Mouse (Mus musculus): ENCODE measurements around the gene Gm20547. TPM values are rescaled to one million over a fixed set of nuclear protein-coding genes. Genes with fewer than 3 reads are reported as not detected.

Gene Gm20547
- not detected for total RNA-seq (2023)

DNA sequence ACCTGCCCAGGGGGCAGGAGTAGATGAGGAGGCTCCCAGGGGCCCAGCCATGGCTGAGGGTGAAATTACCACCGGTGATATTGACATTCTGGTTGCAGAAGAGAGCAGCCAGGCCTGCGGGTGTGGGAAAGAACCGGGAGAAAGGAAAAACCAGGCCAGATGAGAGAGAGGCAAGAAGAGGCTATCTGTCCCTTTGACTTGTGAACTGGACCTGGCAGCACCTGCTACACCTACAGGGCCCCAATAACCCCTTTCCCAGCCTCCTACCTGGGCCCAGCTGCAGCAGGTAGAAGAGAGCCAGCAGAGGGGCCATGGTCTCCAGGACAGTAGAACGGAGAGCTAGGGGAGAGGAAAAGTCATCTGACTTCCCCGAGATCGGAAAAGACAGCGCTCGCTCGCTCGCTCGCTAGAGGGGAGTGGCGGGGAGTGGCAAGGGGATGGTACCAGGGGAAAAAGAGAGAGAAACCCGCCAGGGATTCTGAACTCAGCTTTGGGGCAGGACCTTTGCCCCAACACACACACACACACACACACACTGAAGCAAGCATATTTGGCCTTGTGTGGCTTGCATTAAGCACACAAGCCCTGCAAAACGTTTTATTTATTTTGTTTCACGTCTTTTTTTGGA lies at the start of gene Gm20547:
Gene Gm20547, minus strand, starts transcription at position 360 of the 628 bp plus-strand sequence.

DNA sequence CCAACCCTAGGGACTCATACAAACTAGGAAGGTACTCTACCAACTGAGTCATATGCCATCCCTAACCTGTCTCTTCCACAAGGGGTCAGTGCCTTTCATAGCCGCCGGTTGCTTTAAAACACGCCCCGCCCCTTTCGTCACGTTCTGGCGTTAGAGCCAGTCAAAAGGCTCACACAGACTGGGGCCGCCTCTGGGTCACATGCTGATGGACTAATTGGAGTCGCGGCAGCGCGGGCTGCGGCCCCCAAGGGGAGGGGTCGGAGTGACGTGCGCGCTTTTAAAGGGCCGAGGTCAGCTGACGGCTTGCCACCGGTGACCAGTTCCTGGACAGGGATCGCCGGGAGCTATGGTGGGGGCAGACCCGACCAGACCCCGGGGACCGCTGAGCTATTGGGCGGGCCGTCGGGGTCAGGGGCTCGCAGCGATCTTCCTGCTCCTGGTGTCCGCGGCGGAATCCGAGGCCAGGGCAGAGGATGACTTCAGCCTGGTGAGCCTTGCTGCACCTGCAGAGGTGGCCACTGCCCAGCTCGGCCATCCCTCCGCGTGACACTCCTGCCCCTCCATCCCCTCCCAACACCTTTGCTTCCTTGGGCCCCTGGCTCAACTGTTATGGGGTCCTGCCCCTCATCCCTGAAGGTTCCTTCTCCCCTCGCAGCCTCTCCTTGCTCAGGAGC lies 49.4 kb upstream of the Gm20547 start, which contains the start of gene Neu1:
Gene Neu1, plus strand, starts transcription at position 193 of the 674 bp plus-strand sequence.

DNA sequence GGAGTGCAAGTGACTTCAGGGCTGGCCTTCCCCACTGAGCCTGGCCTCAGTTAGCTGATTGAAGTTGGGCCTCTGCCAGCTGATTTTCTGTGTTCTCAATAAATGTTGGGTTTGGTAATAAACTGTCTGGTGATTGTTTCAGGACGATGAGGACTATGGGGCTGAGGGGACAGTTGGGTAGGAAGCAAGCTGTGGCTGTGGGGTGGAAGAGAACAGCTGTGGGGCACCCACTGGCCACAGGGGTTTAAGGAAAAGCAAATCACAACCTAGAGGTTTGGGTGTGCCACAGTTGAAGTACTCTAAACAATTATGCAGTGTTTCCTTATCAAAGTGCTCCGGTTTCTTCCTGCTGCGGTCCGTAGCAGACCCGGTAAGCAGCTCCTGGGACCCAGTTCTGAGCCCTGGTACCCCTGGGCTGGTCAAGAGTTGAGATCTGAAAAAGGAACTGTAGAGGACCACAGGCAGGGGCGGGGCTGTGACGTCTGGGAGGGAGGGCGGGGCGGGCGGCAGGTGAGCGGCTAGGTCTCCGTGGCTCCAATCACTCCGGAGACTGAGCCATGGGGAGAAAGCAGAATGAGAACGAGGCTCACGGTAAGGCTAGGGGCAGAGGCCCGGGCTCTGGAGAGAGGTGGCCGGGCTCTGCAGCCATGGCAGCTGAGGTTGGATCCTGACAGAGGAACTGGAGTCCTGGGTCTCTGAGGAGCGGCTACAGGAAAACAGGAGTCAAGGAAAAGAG lies 32.3 kb upstream of the Gm20547 start, which contains the start of gene Slc44a4:
Gene Slc44a4, plus strand, starts transcription at position 537 of the 736 bp plus-strand sequence.

DNA sequence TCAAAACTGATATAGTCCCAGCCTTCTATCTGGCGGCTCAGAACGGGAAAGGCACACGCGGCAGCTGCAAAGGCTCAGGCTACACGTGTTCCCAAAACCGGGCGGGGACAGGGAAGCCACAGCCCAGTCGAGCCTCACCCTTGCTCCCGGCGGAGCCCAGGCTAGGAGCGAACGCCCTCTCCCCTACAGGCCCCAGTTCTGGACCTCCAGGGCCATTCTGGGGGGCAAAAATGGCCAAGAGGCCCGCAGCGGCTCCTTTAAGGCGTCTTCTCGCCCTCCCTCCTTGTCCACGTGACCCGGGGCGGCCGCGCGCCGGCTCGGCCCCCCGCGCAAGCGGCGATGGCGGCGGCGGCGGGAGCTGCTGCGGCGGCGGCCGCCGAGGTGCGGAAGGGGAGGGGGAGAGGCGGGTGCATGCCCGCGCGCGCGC lies 16.3 kb upstream of the Gm20547 start, which contains the start of the genes C2 and Ehmt2:
Gene C2, minus strand, starts transcription at position 106 of the 427 bp plus-strand sequence.
Gene Ehmt2, plus strand, starts transcription at position 310 of the 427 bp plus-strand sequence.

DNA sequence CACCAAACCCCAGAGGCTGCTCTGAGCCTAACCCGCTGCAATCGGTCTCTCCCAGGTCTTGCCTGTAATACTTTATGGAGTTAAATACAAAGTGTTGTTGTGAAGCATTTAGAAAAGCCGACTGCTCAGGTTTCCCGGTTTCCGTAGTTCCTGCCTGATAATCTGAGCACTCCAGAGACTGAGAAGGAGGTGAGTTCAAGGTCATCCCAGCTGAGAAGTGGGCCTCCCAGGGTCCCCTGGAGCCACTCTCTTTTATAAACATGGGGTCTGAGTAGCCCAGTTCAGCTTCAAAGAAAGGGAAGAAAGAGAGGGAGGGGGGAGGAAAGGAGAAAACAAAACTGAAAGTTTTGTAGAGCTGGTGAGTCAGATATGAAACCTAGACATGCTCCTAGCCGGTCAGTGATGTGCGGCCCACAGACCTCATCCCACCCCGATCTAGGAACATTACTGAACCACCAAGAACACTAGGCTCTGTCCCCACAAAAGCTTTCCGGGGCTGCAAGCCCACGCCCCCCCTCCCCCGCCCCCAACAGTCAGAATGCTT lies 2.4 kb downstream of the Gm20547 start, which contains the start of gene Zbtb12:
Gene Zbtb12, plus strand, starts transcription at position 148 of the 544 bp plus-strand sequence.

DNA sequence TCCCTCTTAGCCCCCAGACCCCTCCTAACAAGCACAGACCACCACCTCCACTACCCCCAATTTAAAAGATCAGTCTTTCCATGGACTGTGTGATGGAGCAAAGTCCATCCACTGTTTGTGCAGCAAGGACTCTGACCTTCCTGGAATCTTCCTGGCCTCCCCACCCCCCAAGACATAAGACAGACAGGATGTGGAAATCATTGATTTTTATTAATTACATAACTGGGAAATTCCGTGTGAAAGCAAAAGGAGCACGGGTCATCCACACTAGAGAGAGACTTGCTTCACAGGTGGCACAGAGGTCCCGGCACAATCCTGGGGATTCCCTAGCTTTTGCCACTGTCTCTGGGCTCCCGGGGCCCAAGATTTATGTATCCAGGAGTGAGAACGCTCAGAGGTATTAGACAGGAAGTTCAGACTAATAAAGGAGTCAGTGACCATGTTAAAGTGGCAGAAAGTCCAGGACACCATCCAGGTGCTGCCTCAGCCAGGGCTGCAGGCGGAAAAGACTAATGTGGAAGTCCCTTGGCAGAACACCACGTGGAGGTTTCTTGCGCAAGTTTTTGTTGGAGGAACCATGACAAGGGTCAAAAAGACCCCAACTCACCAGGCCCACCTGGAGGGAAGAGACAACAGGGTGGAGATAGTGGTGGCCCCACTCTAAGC lies 19.3 kb downstream of the Gm20547 start, which contains the start of gene Cfb:
Gene Cfb, minus strand, starts transcription at position 103 of the 666 bp plus-strand sequence.

DNA sequence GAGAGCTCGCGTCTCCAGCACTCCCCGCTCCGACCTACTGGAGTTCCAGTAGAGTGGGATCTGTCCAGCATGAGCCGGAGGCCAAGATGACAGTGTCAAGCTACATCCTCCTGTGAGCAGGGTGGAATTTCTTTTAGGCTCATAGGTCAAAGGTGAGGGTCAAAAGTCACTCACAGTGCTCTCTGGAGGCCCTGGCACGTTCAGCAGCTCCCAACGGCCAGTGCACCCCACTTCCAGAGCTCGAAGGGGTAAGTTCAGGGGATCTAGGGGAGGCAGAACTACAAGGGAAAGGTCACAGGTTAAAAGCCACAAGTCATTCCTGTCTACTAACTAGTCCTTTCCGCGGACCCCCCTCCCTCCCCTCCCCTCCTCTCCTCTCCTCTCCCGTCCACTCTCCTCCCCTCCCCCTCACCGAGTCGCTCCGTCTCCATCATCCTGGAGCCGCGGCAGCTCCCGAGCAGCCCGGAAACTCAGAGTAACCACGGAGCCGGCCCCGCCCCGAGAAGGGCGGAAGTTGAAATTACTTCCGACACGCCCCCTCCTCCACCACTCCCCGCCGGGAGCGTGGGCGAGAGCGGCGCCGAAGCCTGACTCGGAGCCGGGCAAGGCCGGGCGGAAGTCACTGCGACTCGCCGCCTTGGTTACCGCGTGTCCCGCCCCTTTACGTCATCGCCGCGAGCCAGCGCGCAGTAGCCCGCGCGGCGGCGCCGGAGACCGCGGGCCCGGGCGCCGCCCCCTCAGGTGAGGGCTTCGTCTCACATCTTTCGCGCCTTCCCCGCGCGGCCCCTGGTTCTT lies 31.9 kb downstream of the Gm20547 start, which contains the start of the genes Skiv2l and Nelfe:
Gene Skiv2l, minus strand, starts transcription at position 489 of the 795 bp plus-strand sequence.
Gene Nelfe, plus strand, starts transcription at position 670 of the 795 bp plus-strand sequence.

DNA sequence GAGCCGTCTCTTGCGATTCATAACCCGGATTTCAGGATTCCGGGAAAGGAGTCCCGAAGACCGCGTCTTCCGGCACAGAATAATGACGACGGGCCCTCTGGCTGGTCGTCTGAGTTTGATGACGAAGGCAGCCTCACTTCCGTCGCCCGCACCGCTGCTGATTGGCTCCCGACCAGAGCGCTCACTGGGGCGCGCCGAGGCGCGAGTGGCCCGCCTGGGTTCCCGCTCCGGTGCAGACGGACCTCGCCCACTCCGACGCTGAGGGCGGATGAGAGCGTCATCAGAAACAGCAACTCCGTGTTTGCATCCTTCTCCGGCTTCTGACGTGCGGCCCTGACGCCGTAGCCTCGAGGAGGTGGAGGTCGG lies 45.0 kb downstream of the Gm20547 start, which contains the start of the genes Stk19 and Dxo:
Gene Stk19, minus strand, starts transcription at position 90 of the 366 bp plus-strand sequence.
Gene Dxo, plus strand, starts transcription at position 164 of the 366 bp plus-strand sequence.

Other genes starting within 250 kb of the Gm20547 start
- 3.1 TPM for gene Fkbpl, start 237.3 kb downstream of the Gm20547 start, total RNA-seq (2023)
- 47.8 TPM for gene Atf6b, start 234.9 kb downstream of the Gm20547 start, total RNA-seq (2023)
- 0.09 TPM for gene Tnxb, start 211.5 kb downstream of the Gm20547 start, total RNA-seq (2023)
- 1.3 TPM for gene C4b, start 138.2 kb downstream of the Gm20547 start, total RNA-seq (2023)
- gene Cyp21a1, start 77.5 kb downstream of the Gm20547 start, total RNA-seq (2023), result not detected
- gene Stk19, start 45.1 kb downstream of the Gm20547 start, total RNA-seq (2023), result 62.5 TPM
- gene Dxo, start 45.0 kb downstream of the Gm20547 start, total RNA-seq (2023), result 76.5 TPM
- gene Skiv2l, start 31.8 kb downstream of the Gm20547 start, total RNA-seq (2023), result 106 TPM
- 31.0 TPM for gene Nelfe, start 31.7 kb downstream of the Gm20547 start, total RNA-seq (2023)
- 0.61 TPM for gene Cfb, start 19.5 kb downstream of the Gm20547 start, total RNA-seq (2023)
- gene Zbtb12, start 2.6 kb downstream of the Gm20547 start, total RNA-seq (2023), result 5.4 TPM
- 1.9 TPM for gene C2, start 16.2 kb upstream of the Gm20547 start, total RNA-seq (2023)
- 120 TPM for gene Ehmt2, start 16.4 kb upstream of the Gm20547 start, total RNA-seq (2023)
- gene Slc44a4, start 32.4 kb upstream of the Gm20547 start, total RNA-seq (2023), result not detected
- 55.1 TPM for gene Neu1, start 49.2 kb upstream of the Gm20547 start, total RNA-seq (2023)
- 83.6 TPM for gene Hspa1b, start 77.2 kb upstream of the Gm20547 start, total RNA-seq (2023)
- not detected for gene Gm20481, start 87.9 kb upstream of the Gm20547 start, total RNA-seq (2023)
- 42.1 TPM for gene Hspa1a, start 90.1 kb upstream of the Gm20547 start, total RNA-seq (2023)
- not detected for gene Hspa1l, start 90.7 kb upstream of the Gm20547 start, total RNA-seq (2023)
- 27.1 TPM for gene Lsm2, start 99.8 kb upstream of the Gm20547 start, total RNA-seq (2023)
- gene Vars, start 118.9 kb upstream of the Gm20547 start, total RNA-seq (2023), result 98.2 TPM
- 0.80 TPM for gene Vwa7, start 134.5 kb upstream of the Gm20547 start, total RNA-seq (2023)
- gene Sapcd1, start 146.0 kb upstream of the Gm20547 start, total RNA-seq (2023), result 0.70 TPM
- 2.9 TPM for gene Msh5, start 164.7 kb upstream of the Gm20547 start, total RNA-seq (2023)
- 149 TPM for gene Clic1, start 167.9 kb upstream of the Gm20547 start, total RNA-seq (2023)
- gene Ddah2, start 177.0 kb upstream of the Gm20547 start, total RNA-seq (2023), result 0.64 TPM
- gene Ly6g6c, start 183.3 kb upstream of the Gm20547 start, total RNA-seq (2023), result not detected
- not detected for gene Mpig6b, start 184.1 kb upstream of the Gm20547 start, total RNA-seq (2023)
- gene Ly6g6e, start 194.9 kb upstream of the Gm20547 start, total RNA-seq (2023), result not detected
- not detected for gene Ly6g6d, start 196.0 kb upstream of the Gm20547 start, total RNA-seq (2023)
- gene Ly6g6f, start 203.6 kb upstream of the Gm20547 start, total RNA-seq (2023), result not detected
- gene Abhd16a, start 207.2 kb upstream of the Gm20547 start, total RNA-seq (2023), result 70.2 TPM
- gene Ly6g5c, start 226.2 kb upstream of the Gm20547 start, total RNA-seq (2023), result not detected
- 0.61 TPM for gene Ly6g5b, start 233.4 kb upstream of the Gm20547 start, total RNA-seq (2023)
- gene Gpank1, start 239.4 kb upstream of the Gm20547 start, total RNA-seq (2023), result 22.8 TPM
- gene Csnk2b, start 240.0 kb upstream of the Gm20547 start, total RNA-seq (2023), result 143 TPM
- gene D17H6S53E, start 244.3 kb upstream of the Gm20547 start, total RNA-seq (2023), result 21.0 TPM

Data from CD8-positive naive resting alpha-beta T cell, adult 57 days (primary cell).